Mouse (Mus musculus) testis, adult 2 months (tissue): ENCODE measurements around the gene Shisa7.

Source experiments
- CTCF ChIP-seq: fragments of 200-500 bp; IDR thresholded peaks from 2 replicates; pipeline ENCODE4 v1.5.1; 2012; ENCODE audit warnings: low read depth, mild to moderate bottlenecking, inconsistent platforms, low read length, moderate library complexity; ENCODE audit not compliant: control insufficient read depth, insufficient read depth, insufficient replicate concordance
- POLR2A ChIP-seq: fragments of 200-500 bp; IDR thresholded peaks from 2 replicates; pipeline ENCODE4 v1.6.1; 2012; ENCODE audit warnings: low read depth, mild to moderate bottlenecking, inconsistent platforms, low read length, moderate library complexity; ENCODE audit not compliant: control insufficient read depth

DNA sequence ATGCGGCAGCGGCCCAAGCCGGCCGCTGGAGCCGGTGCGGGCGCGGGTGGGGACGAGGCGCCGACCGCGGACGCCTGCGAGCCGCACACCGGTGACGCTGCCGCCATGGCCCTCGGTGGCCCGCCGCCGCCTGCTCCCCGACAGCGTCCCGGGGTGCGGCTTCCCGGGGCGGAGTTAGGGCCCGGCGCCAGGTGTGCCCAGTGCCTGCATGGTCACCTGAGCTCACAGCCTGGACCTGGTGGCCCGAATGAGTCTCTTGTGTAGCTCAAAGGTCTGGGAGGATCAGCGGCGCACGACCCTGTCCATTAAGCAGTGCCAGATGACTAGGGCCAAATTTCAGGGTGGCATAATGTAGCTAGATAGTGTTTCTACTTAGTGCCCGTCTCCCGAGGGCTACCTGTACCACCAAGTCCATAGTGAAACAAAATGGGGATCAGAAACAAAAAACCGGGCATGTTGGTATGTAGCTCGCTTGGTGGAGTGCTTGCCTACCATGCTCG, 55.0 kb downstream of the Shisa7 start, which contains the start of gene Tmem238:
- TF ChIP-seq POLR2A (no peak), CTCF (no peak)
